Mouse (Mus musculus): ENCODE data around the gene Spsb1. TPM values are rescaled to one million over a fixed set of nuclear protein-coding genes. Genes with fewer than 3 reads are reported as not detected.

The Spsb1 gene
- polyA plus RNA-seq, 1 experiment from 2014 or later: 22.3 TPM

- Histone ChIP-seq H3K36me3 (no peaks in the 10 kb centered on the region), H3K4me2 (replicated peaks) (peak overlapping the region; percentile 41), H3K4me1 (peaks cover 82% of the 10 kb centered on the region), H3K27ac (peak overlapping the region; percentile 95), H3K9me3 (no peaks in the 10 kb centered on the region), H3K4me3 (no peak overlapping the region), H3K9ac (peak overlapping the region; percentile 6; the same call in 1 of the 2 replicates), H3K27me3 (no peaks in the 10 kb centered on the region)
- ATAC-seq (ENCODE audit: low FRiP score, low read depth): no peak
- WGBS: 14% methylated on average over 13 of the region's 13 CpGs
Measured at GRCm38 (mm10) chr4:149889851-149890250, 65.0 kb downstream of the Spsb1 start.

- H3K36me3 ChIP-seq: no peaks in the 10 kb centered on the region
- no peak overlapping the region for H3K9ac ChIP-seq
- H3K4me2 ChIP-seq (replicated peaks): no peak overlapping the region
- H3K4me3 ChIP-seq: no peak overlapping the region
- H3K27ac ChIP-seq: peak overlapping the region; percentile 95
- WGBS: 49% methylated on average over 20 of the region's 20 CpGs
- peaks cover 79% of the 10 kb centered on the region for H3K4me1 ChIP-seq
- H3K9me3 ChIP-seq: no peaks in the 10 kb centered on the region
- ATAC-seq (ENCODE audit: low FRiP score, low read depth): no peak
- no peaks in the 10 kb centered on the region for H3K27me3 ChIP-seq
Measured at GRCm38 (mm10) chr4:149888736-149889470, 65.9 kb downstream of the Spsb1 start.

- Histone ChIP-seq H3K4me2 (replicated peaks) (no peak overlapping the region), H3K4me1 (peaks cover 73% of the 10 kb centered on the region)
Measured at GRCm38 (mm10) chr4:149888156-149888555, 66.7 kb downstream of the Spsb1 start.

GRCm38 (mm10) chr4:149886298-149887271 is 68.3 kb downstream of the Spsb1 start:
- H3K36me3 ChIP-seq: no peaks in the 10 kb centered on the region
- H3K27me3 ChIP-seq: no peaks in the 10 kb centered on the region
- no peaks in the 10 kb centered on the region for H3K9me3 ChIP-seq
- H3K27ac ChIP-seq: peak overlapping the region; percentile 10; the same call in 1 of the 2 replicates
- peak; percentile 16; the same call in 1 of the 2 replicates for ATAC-seq (ENCODE audit: low FRiP score, low read depth)
- no peak overlapping the region for H3K4me3 ChIP-seq
- whole genome bisulfite sequencing: 48% methylated on average over 18 of the region's 18 CpGs
- H3K4me2 ChIP-seq (replicated peaks): no peak overlapping the region
- H3K4me1 ChIP-seq: peaks cover 66% of the 10 kb centered on the region
- H3K9ac ChIP-seq: 0 out of 2 replicates have a peak overlapping the region, but pooled peaks have one; percentile 19

More at GRCm38 (mm10) chr4:149888156-149888555, 66.7 kb downstream of the Spsb1 start:
- Histone ChIP-seq H3K27ac (0 out of 2 replicates have a peak overlapping the region, but pooled peaks have one; percentile 44), H3K9ac (no peak overlapping the region), H3K4me3 (no peak overlapping the region), H3K9me3 (no peaks in the 10 kb centered on the region), H3K36me3 (no peaks in the 10 kb centered on the region), H3K27me3 (no peaks in the 10 kb centered on the region)
- no peak for ATAC-seq (ENCODE audit: low FRiP score, low read depth)
- WGBS: 88% methylated on average over 5 of the region's 5 CpGs

- H3K36me3 ChIP-seq: no peaks in the 10 kb centered on the region
- H3K4me3 ChIP-seq: no peak overlapping the region
- ATAC-seq (ENCODE audit: low FRiP score, low read depth): no peak
- no peaks in the 10 kb centered on the region for H3K27me3 ChIP-seq
- no peak overlapping the region for H3K27ac ChIP-seq
- H3K9ac ChIP-seq: no peak overlapping the region
- WGBS: 75% methylated on average over 10 of the region's 10 CpGs
- H3K4me1 ChIP-seq: peaks cover 40% of the 10 kb centered on the region
- H3K9me3 ChIP-seq: no peaks in the 10 kb centered on the region
- H3K4me2 ChIP-seq (replicated peaks): no peak overlapping the region
Measured at GRCm38 (mm10) chr4:149883990-149884389, 70.9 kb downstream of the Spsb1 start.

GRCm38 (mm10) chr4:149882139-149882916 is 72.5 kb downstream of the Spsb1 start:
- WGBS: 75% methylated on average over 17 of the region's 17 CpGs
- Histone ChIP-seq H3K9ac (no peak overlapping the region), H3K36me3 (no peaks in the 10 kb centered on the region), H3K27ac (no peak overlapping the region; the same call in 1 of the 2 replicates), H3K4me1 (peaks cover 44% of the 10 kb centered on the region), H3K27me3 (no peaks in the 10 kb centered on the region), H3K4me3 (no peak overlapping the region), H3K9me3 (no peaks in the 10 kb centered on the region), H3K4me2 (replicated peaks) (no peak overlapping the region)
- no peak for ATAC-seq (ENCODE audit: low FRiP score, low read depth)

- H3K4me1 ChIP-seq: peaks cover 46% of the 10 kb centered on the region
- no peak overlapping the region for H3K9ac ChIP-seq
- H3K4me3 ChIP-seq: no peak overlapping the region
- no peak for ATAC-seq (ENCODE audit: low FRiP score, low read depth)
- no peak overlapping the region for H3K27ac ChIP-seq
- no peaks in the 10 kb centered on the region for H3K27me3 ChIP-seq
- no peaks in the 10 kb centered on the region for H3K9me3 ChIP-seq
- H3K4me2 ChIP-seq (replicated peaks): no peak overlapping the region
- no peaks in the 10 kb centered on the region for H3K36me3 ChIP-seq
- 71% methylated on average over 5 of the region's 5 CpGs for WGBS
Measured at GRCm38 (mm10) chr4:149880908-149881307, 73.9 kb downstream of the Spsb1 start.

GRCm38 (mm10) chr4:149879980-149880379 is 74.9 kb downstream of the Spsb1 start:
- no peaks in the 10 kb centered on the region for H3K36me3 ChIP-seq
- H3K4me2 ChIP-seq (replicated peaks): no peak overlapping the region
- no peak for ATAC-seq (ENCODE audit: low FRiP score, low read depth)
- H3K27me3 ChIP-seq: no peaks in the 10 kb centered on the region
- no peak overlapping the region for H3K4me3 ChIP-seq
- H3K9ac ChIP-seq: 0 out of 2 replicates have a peak overlapping the region, but pooled peaks have one; percentile 31
- H3K4me1 ChIP-seq: peaks cover 55% of the 10 kb centered on the region
- WGBS: 86% methylated on average over 11 of the region's 11 CpGs
- no peak overlapping the region for H3K27ac ChIP-seq
- H3K9me3 ChIP-seq: no peaks in the 10 kb centered on the region

GRCm38 (mm10) chr4:149878021-149878449 is 76.8 kb downstream of the Spsb1 start:
- Histone ChIP-seq H3K27ac (no peak overlapping the region), H3K9me3 (no peaks in the 10 kb centered on the region)

GRCm38 (mm10) chr4:149877202-149877601 is 77.6 kb downstream of the Spsb1 start:
- Histone ChIP-seq H3K27ac (peak overlapping the region; percentile 83), H3K4me2 (replicated peaks) (no peak overlapping the region), H3K36me3 (no peaks in the 10 kb centered on the region), H3K4me1 (peaks cover 59% of the 10 kb centered on the region), H3K9ac (no peak overlapping the region), H3K27me3 (no peaks in the 10 kb centered on the region), H3K9me3 (no peaks in the 10 kb centered on the region), H3K4me3 (no peak overlapping the region)
- WGBS: 46% methylated on average over 3 of the region's 3 CpGs
- no peak for ATAC-seq (ENCODE audit: low FRiP score, low read depth)

More at GRCm38 (mm10) chr4:149878021-149878449, 76.8 kb downstream of the Spsb1 start:
- no peak overlapping the region for H3K4me3 ChIP-seq
- H3K4me1 ChIP-seq: peaks cover 60% of the 10 kb centered on the region
- 36% methylated on average over 6 of the region's 6 CpGs for WGBS
- ATAC-seq (ENCODE audit: low FRiP score, low read depth): no peak
- 0 out of 2 replicates have a peak overlapping the region, but pooled peaks have one; percentile 7 for H3K4me2 ChIP-seq (replicated peaks)
- H3K9ac ChIP-seq: no peak overlapping the region; the same call in 1 of the 2 replicates
- no peaks in the 10 kb centered on the region for H3K27me3 ChIP-seq
- H3K36me3 ChIP-seq: no peaks in the 10 kb centered on the region

GRCm38 (mm10) chr4:149876761-149877160 is 78.1 kb downstream of the Spsb1 start:
- no peaks in the 10 kb centered on the region for H3K9me3 ChIP-seq
- no peaks in the 10 kb centered on the region for H3K36me3 ChIP-seq
- H3K27ac ChIP-seq: peak overlapping the region; percentile 83
- no peak overlapping the region for H3K4me3 ChIP-seq
- no peak overlapping the region for H3K4me2 ChIP-seq (replicated peaks)
- no peak for ATAC-seq (ENCODE audit: low FRiP score, low read depth)
- H3K9ac ChIP-seq: no peak overlapping the region
- H3K4me1 ChIP-seq: peaks cover 58% of the 10 kb centered on the region
- WGBS: 48% methylated on average over 6 of the region's 6 CpGs
- no peaks in the 10 kb centered on the region for H3K27me3 ChIP-seq
